Mouse (Mus musculus) forebrain, embryonic 12.5 days (tissue): ENCODE data around the gene Epn3. TPM values are rescaled to one million over a fixed set of nuclear protein-coding genes. Genes with fewer than 3 reads are reported as not detected.

ENCODE experiments used
- ATAC-seq: fragments of 200-750 bp; cut with Nextera tagmentation; 2 replicates; pipeline ENCODE4 v1.8.0; 2017; ENCODE audit warnings: moderate TSS enrichment; ENCODE audit not compliant: low FRiP score
- H3K27ac ChIP-seq: fragments of 300-500 bp; sonication (generic); 2 replicates; pipeline ENCODE4 v1.5.1; 2016; ENCODE audit warnings: mild to moderate bottlenecking
- H3K27me3 ChIP-seq: fragments of 300-500 bp; sonication (generic); 2 replicates; pipeline ENCODE4 v1.6.1; 2016; ENCODE audit warnings: mild to moderate bottlenecking
- H3K36me3 ChIP-seq: fragments of 300-500 bp; sonication (generic); replicated peaks from 2 replicates; pipeline ENCODE4 v1.6.1; 2016; ENCODE audit warnings: mild to moderate bottlenecking
- H3K4me1 ChIP-seq: fragments of 300-500 bp; sonication (generic); 2 replicates; pipeline ENCODE4 v1.6.1; 2016
- H3K4me2 ChIP-seq: fragments of 300-500 bp; sonication (generic); 2 replicates; pipeline ENCODE4 v1.6.1; 2016; ENCODE audit warnings: mild to moderate bottlenecking, moderate library complexity
- H3K4me3 ChIP-seq: fragments of 300-500 bp; sonication (generic); replicated peaks from 2 replicates; pipeline ENCODE4 v1.5.1; 2016; ENCODE audit warnings: mild to moderate bottlenecking
- H3K9ac ChIP-seq: fragments of 300-500 bp; sonication (generic); 2 replicates; pipeline ENCODE4 v1.6.1; 2016; ENCODE audit warnings: mild to moderate bottlenecking
- H3K9me3 ChIP-seq: fragments of 300-500 bp; sonication (generic); 2 replicates; pipeline ENCODE4 v1.6.1; 2016
- WGBS: fragments of 180-500 bp; shearing (Covaris S2); methylation state at CpG from one replicate; pipeline ENCODE4 v1.1.7; 2016; 5-methylcytosine and 5-hydroxymethylcytosine counted together
- polyA plus RNA-seq: library from polyadenylated mRNA; unstranded; fragments of >200 nt; fragmentation: Nextera tagmentation; extraction: Ambion mirVana; gene quantifications from 2 replicates; pipeline ENCODE4 v1.2.1, GENCODE M21; 2016

Gene Epn3
- polyA plus RNA-seq, 1 experiment from 2014 or later = 0.52 TPM

DNA sequence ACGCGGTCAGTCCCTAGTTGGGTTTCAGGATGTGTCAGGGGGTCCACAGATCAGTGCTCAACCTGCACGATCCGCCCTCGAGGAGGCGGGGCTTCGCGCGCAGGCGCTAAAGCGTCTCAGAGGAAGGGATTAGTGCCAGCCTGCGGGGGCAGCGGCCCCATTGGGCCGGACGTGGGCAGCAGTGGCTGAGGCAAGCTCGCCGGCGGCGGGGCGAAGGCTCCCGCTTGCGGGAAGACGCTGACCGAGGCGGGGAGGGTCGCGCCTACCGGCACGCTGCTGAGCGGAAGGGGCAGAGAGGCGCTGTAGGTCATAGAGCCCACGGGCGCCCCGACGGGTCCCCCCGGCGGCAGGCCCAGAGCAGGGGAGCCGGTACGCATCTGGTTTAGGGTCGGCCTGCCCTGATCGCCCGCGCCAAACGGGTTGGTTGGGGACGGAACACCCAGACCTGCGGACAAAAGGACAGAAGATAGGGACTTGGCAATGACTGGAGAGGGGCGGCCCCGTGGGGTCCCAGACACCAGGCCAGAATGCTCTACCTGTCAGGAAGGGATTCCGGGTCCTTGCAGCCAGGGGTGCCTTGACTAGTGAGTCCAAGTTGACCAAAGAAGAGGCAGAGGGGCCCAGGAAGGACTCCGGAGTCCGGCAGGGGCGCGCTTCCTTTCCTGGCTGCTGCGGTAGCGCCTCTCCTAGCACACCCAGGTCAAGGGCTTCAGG is 8.6 kb downstream of the Epn3 start:
- peak; percentile 80 for ATAC-seq
- Histone ChIP-seq H3K9ac (peak overlapping the region; percentile 67), H3K27ac (no peak overlapping the region), H3K9me3 (no peaks in the 10 kb centered on the region), H3K4me1 (peaks cover 22% of the 10 kb centered on the region), H3K27me3 (peaks cover 67% of the 10 kb centered on the region), H3K36me3 (no peaks in the 10 kb centered on the region), H3K4me2 (peak overlapping the region; percentile 75), H3K4me3 (peak overlapping the region; percentile 58)
- 3% methylated on average over 54 of the region's 55 CpGs for WGBS

GRCm38 (mm10) chr11:94489745-94490144 is 10.0 kb downstream of the Epn3 start:
- 33% methylated on average over 4 of the region's 4 CpGs for WGBS
- no peak for ATAC-seq
- Histone ChIP-seq H3K9ac (no peak overlapping the region), H3K4me1 (peaks cover 22% of the 10 kb centered on the region), H3K9me3 (no peaks in the 10 kb centered on the region), H3K27me3 (peaks cover 71% of the 10 kb centered on the region), H3K4me3 (no peak overlapping the region), H3K4me2 (no peak overlapping the region), H3K27ac (no peak overlapping the region), H3K36me3 (no peaks in the 10 kb centered on the region)

DNA sequence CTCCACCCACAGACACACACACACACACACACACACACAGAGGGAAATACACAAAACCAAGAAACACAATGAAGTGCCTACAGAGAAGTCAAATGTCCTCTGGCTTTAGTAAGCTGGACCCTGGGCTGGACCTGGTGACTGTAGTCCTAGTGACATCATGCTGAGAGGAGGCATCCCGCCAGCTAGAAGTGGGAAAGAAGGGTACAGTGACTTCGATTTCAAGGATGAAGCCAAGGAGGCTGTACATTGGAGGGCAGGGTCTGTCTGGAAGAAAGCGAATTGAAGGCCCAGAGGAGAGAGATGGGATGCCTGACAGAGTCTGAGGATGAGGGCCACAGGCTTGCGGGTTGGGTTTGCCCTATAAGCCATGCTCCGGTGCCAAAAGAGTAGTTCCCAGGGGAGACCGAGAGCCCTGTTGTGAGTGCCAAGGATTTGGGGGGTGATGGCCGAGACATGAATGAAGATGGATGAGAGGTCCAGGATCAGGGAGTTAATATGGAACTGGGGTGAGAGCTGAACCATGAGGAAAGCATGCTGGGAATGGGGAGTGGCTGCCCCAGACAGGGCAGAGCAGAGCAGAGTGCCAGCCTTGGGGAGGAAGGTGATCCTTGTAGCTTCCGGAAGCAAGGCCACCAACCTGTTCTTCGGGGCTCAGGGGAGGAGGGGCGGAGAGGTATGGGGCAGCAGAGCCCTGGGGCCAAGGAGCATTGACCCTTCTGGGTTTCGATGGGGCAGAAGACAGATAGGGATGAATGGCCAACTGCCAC is 10.8 kb downstream of the Epn3 start:
- 89% methylated on average over 11 of the region's 11 CpGs for WGBS
- Histone ChIP-seq H3K4me1 (peaks cover 22% of the 10 kb centered on the region), H3K27me3 (peaks cover 75% of the 10 kb centered on the region), H3K27ac (no peak overlapping the region), H3K4me3 (no peak overlapping the region), H3K9me3 (no peaks in the 10 kb centered on the region), H3K36me3 (no peaks in the 10 kb centered on the region), H3K9ac (no peak overlapping the region), H3K4me2 (no peak overlapping the region)
- no peak for ATAC-seq

GRCm38 (mm10) chr11:94486001-94486400 is 13.8 kb downstream of the Epn3 start, which contains the start of gene Spata20:
TSS of gene Spata20 (minus strand) at chr11:94486179.
- Histone ChIP-seq H3K27me3 (peaks cover 54% of the 10 kb centered on the region), H3K9ac (no peak within 1 kb of the TSS), H3K9me3 (no peaks in the 10 kb centered on the region), H3K36me3 (no peaks in the 10 kb centered on the region), H3K4me1 (peaks cover 11% of the 10 kb centered on the region), H3K4me2 (peak within 1 kb of the TSS; percentile 39), H3K4me3 (0 out of 2 replicates have a peak within 1 kb of the TSS, but pooled peaks have one; percentile 9), H3K27ac (no peak within 1 kb of the TSS)
- ATAC-seq = peak; percentile 77
- 2% methylated on average over 24 of the region's 24 CpGs for WGBS

- peaks cover 7% of the 10 kb centered on the region; the same call in 1 of the 2 replicates for H3K4me1 ChIP-seq
- H3K27me3 ChIP-seq = peaks cover 47% of the 10 kb centered on the region
- H3K4me3 ChIP-seq = no peak overlapping the region
- H3K4me2 ChIP-seq = no peak overlapping the region
- WGBS = 82% methylated on average over 5 of the region's 5 CpGs
- no peaks in the 10 kb centered on the region for H3K9me3 ChIP-seq
- H3K27ac ChIP-seq = no peak overlapping the region
- no peaks in the 10 kb centered on the region for H3K36me3 ChIP-seq
- no peak overlapping the region for H3K9ac ChIP-seq
- no peak for ATAC-seq
These were observed 14.6 kb downstream of the Epn3 start for GRCm38 (mm10) chr11:94485223-94485622.

GRCm38 (mm10) chr11:94484636-94485035 is 15.1 kb downstream of the Epn3 start:
- Histone ChIP-seq H3K4me1 (peaks cover 5% of the 10 kb centered on the region; the same call in 1 of the 2 replicates), H3K9me3 (no peaks in the 10 kb centered on the region), H3K9ac (no peak overlapping the region), H3K36me3 (no peaks in the 10 kb centered on the region), H3K4me3 (no peak overlapping the region), H3K27ac (no peak overlapping the region), H3K4me2 (no peak overlapping the region), H3K27me3 (peaks cover 41% of the 10 kb centered on the region)
- no peak for ATAC-seq
- WGBS = 90% methylated on average over 9 of the region's 9 CpGs

GRCm38 (mm10) chr11:94483921-94484320 is 15.9 kb downstream of the Epn3 start:
- Histone ChIP-seq H3K36me3 (no peaks in the 10 kb centered on the region), H3K27me3 (peaks cover 35% of the 10 kb centered on the region), H3K27ac (no peak overlapping the region), H3K4me2 (no peak overlapping the region), H3K4me3 (no peak overlapping the region), H3K4me1 (peaks cover 4% of the 10 kb centered on the region; the same call in 1 of the 2 replicates), H3K9me3 (no peaks in the 10 kb centered on the region), H3K9ac (no peak overlapping the region)
- 83% methylated on average over 14 of the region's 14 CpGs for WGBS
- ATAC-seq = no peak

- 76% methylated on average over 11 of the region's 11 CpGs for WGBS
- H3K36me3 ChIP-seq = no peaks in the 10 kb centered on the region
- H3K27me3 ChIP-seq = peaks cover 33% of the 10 kb centered on the region
These were observed 16.3 kb downstream of the Epn3 start for GRCm38 (mm10) chr11:94483436-94483835.

GRCm38 (mm10) chr11:94482738-94483137 is 17.0 kb downstream of the Epn3 start:
- H3K27me3 ChIP-seq = peaks cover 34% of the 10 kb centered on the region
- ATAC-seq = no peak
- H3K27ac ChIP-seq = no peak overlapping the region
- H3K36me3 ChIP-seq = no peaks in the 10 kb centered on the region
- H3K4me1 ChIP-seq = peaks cover 3% of the 10 kb centered on the region; the same call in 1 of the 2 replicates
- no peak overlapping the region for H3K4me2 ChIP-seq
- no peak overlapping the region for H3K9ac ChIP-seq
- WGBS = 91% methylated on average over 11 of the region's 11 CpGs
- H3K4me3 ChIP-seq = no peak overlapping the region
- H3K9me3 ChIP-seq = no peaks in the 10 kb centered on the region

More at GRCm38 (mm10) chr11:94483436-94483835, 16.3 kb downstream of the Epn3 start:
- H3K9me3 ChIP-seq = no peaks in the 10 kb centered on the region
- no peak overlapping the region for H3K27ac ChIP-seq
- no peak overlapping the region for H3K4me3 ChIP-seq
- no peak for ATAC-seq
- H3K4me1 ChIP-seq = peaks cover 4% of the 10 kb centered on the region; the same call in 1 of the 2 replicates
- H3K9ac ChIP-seq = no peak overlapping the region
- no peak overlapping the region for H3K4me2 ChIP-seq

GRCm38 (mm10) chr11:94481963-94482362 is 17.8 kb downstream of the Epn3 start:
- H3K4me3 ChIP-seq = no peak overlapping the region
- H3K9ac ChIP-seq = no peak overlapping the region
- WGBS = 95% methylated on average over 7 of the region's 7 CpGs
- H3K4me2 ChIP-seq = no peak overlapping the region
- no peak overlapping the region for H3K27ac ChIP-seq
- no peaks in the 10 kb centered on the region for H3K9me3 ChIP-seq
- H3K27me3 ChIP-seq = peaks cover 35% of the 10 kb centered on the region
- no peaks in the 10 kb centered on the region for H3K36me3 ChIP-seq
- H3K4me1 ChIP-seq = no peaks in the 10 kb centered on the region; the same call in 1 of the 2 replicates
- no peak for ATAC-seq

- 89% methylated on average over 9 of the region's 9 CpGs for WGBS
- H3K4me3 ChIP-seq = no peak overlapping the region
- ATAC-seq = no peak
- H3K9ac ChIP-seq = no peak overlapping the region
- H3K36me3 ChIP-seq = no peaks in the 10 kb centered on the region
- H3K4me2 ChIP-seq = no peak overlapping the region
- H3K27me3 ChIP-seq = peaks cover 40% of the 10 kb centered on the region
- H3K4me1 ChIP-seq = peaks cover 10% of the 10 kb centered on the region
- no peak overlapping the region for H3K27ac ChIP-seq
- no peaks in the 10 kb centered on the region for H3K9me3 ChIP-seq
These were observed 19.4 kb downstream of the Epn3 start for GRCm38 (mm10) chr11:94480382-94480781.

DNA sequence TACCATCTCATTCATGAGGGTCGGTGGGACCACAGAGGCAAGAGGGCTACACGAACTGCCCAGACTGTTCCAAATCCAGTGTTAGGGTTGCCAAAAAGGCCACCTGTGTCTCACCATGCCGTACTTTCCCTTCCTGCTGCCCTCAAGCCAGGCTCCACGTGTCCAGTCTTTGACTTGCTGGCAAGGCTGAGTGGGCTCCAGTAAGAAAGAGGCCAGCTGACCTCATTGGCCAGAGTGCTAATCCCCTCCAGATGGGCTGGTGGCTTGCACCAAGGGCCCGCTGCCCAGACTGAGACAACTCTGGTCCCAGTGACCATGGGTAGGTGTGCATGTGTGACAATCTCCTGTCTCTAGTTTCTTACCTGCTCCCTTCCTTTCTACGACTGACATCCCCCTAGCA is 22.1 kb downstream of the Epn3 start:
- Histone ChIP-seq H3K36me3 (no peaks in the 10 kb centered on the region), H3K9ac (no peak overlapping the region), H3K4me1 (peaks cover 31% of the 10 kb centered on the region), H3K27me3 (peaks cover 44% of the 10 kb centered on the region), H3K27ac (no peak overlapping the region), H3K4me3 (no peak overlapping the region), H3K9me3 (no peaks in the 10 kb centered on the region), H3K4me2 (no peak overlapping the region)
- WGBS = 72% methylated on average over 6 of the region's 6 CpGs
- ATAC-seq = no peak
